Mouse (Mus musculus) C2C12 (cell line): Measurements from ENCODE around the gene Ldhb.

Source experiments
- CTCF ChIP-seq: IDR thresholded peaks from one replicate; pipeline ENCODE4 v1.5.1; 2011; ENCODE audit not compliant: control insufficient read depth, insufficient read depth, insufficient read length
- MYOD1 ChIP-seq: IDR thresholded peaks from one replicate; pipeline ENCODE4 v1.6.1; 2011; ENCODE audit warnings: low read depth; ENCODE audit not compliant: control insufficient read depth, insufficient read length
- USF1 ChIP-seq: IDR thresholded peaks from one replicate; pipeline ENCODE4 v1.6.1; 2011; ENCODE audit warnings: low read depth, mild to moderate bottlenecking, control low read depth, moderate library complexity

- TF ChIP-seq USF1 = no peak
- TF ChIP-seq CTCF = no peak
- TF ChIP-seq MYOD1 = no peak
These were observed 906 bp upstream of the Ldhb start for GRCm38 (mm10) chr6:142508663-142509062.
